Mouse (Mus musculus): ENCODE measurements around the gene Trnp1.

Gene Trnp1

DNA sequence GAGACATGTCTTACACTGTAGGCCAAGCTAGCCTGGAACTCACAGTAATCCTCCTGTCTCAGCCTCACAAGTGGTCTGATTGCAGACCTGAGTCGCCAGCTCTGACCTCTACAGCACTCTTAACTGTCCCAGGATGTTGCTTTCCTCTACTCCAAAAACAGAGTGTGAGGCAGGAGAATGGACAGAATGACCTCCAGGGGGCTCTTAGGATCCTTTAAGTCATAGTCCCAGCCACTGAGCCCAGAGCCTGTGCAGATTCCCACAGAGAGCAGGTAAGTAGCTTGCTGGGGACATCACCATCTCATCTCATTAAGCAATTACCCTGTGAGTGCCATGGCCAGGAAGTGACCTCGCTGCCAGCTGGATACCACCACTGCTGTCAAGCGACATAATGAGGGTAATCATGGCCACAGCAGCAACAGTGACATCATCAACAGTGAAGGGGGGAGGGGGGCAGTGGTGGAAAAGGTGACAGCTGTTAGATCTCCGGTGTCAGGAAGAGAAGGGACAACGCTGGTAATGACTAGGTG, 37.5 kb downstream of the Trnp1 start:
- DNase-seq (ENCODE audit: low read depth, low spot score), result no peak

DNA sequence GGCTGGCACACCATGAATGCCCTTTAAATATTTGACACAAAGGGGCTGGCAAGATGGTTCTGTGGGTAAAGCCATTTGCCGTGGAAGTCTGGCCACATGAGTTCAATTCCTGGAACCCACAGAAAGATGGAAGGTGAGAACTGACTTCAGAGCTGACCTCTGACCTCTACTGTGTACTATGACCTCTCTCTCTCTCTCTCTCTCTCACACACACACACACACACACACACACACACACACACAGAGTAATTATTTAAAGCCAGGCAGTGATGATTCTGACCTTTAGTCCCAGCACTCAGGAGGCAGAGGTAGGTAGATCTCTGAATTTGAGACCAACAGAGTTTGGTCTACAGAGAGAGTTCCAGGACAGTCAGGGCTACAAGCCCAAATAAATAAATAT, 38.3 kb downstream of the Trnp1 start:
- DNase-seq (ENCODE audit: low read depth, low spot score), result no peak

DNA sequence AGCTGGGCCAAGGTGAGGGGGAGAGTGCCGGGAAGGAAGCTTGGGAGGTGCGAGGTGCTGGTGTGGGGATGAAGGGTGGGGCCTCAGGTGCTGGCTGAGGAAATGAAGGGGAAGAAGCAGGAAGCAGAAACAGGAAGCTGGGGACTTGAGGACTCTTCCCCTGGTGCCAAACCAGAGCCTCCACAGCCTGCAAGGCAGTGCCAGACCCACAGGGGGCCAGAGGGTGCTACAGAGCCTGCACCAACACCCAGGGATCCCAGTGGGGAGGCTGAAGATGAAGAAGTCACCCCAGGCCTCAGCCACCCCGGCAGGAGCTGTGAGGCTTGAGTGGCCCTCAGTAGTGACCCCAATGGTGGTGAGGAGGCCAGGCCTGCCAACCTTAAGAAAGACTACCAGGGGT, 40.3 kb downstream of the Trnp1 start:
- no peak for DNase-seq (ENCODE audit: low read depth, low spot score)

DNA sequence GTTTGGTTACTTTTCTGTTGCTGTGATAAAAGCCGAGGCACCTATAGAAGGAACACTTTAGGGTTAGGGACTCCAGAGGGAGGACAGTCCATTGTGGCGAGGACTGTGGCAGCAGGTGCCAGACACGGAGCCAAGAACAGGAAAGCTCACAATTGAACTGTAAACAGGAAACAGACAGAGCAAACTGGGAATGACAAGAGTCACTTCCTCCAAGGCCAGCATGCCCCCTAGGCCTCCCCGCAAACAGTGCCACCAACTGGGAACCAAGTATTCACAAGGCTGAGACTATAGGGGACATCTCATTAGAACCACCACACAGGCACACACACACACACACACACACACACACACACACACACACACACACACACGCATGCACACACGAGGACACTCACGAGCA, 45.9 kb downstream of the Trnp1 start:
- DNase-seq (ENCODE audit: low read depth, low spot score), result no peak

DNA sequence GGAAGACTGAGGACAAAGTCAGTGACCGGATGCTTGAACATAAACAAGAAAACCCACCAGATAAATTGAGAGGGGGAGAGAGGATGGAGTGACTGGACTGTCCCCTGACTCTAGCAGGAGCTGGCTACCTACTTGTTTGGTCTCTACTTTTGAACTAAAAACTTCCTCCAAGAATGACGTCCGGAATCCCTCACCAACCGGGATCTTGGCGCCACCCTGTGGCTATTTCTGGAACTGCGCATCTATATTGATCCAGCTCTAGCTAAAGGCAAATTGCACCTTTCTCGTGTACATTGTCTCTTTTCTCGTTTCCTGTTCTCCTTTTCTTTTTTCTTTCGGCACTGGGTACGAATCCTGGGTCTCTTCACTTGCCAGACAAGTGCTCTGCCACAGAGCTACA, 46.8 kb downstream of the Trnp1 start:
- DNase-seq (ENCODE audit: low read depth, low spot score), result no peak

DNA sequence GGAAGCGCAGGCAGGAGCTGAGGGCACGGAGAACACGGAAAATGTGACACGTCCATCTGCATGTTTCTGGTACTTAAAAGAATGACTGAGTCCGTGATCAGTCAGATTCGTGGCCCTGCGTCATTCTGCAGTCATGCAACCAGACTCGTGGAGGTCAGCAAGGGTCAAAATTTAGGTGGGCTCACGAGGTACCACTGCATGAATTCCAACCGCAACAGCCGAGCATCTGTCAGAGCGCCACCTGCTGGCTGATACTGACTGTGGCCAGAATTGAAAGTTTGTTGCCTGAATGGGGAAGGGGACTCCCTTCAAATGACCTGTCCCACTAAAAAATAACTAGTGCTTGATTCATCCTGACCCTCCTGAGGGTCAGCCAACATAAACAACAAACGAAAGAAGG, 48.6 kb downstream of the Trnp1 start:
- no peak for DNase-seq (ENCODE audit: low read depth, low spot score)

DNA sequence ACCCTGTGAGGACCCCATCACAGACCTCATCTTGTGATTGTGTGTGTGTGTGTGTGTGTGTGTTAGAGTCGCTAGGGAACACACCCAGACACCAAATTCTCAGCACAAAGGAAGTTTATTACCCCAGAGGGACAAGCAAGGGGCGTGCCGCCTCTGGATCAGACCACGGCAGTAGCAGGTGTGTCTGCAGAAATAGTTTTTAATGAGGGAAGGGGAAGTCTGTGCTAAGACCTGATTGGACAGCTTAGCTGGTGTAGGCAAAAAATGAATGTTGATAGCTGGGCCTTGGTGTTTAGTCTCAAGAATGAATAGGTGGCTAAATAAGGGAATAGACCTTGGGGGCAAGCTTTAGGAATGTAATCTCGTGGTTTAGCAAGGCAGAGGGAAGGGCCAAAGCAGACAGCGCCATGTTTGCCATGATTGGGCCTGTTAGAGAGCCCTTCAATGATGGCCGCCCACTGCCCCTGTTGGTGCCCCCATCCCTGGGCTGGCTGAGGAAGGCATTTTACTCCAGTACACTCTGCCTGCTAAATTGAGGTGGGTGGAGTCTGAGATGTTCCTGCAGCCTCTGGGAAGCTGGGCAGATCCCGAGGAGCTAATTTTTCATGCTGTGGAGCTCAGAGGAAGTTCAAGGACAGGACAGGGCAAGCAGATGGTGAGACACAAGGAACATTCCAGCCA, 49.5 kb downstream of the Trnp1 start:
- no peak for DNase-seq (ENCODE audit: low read depth, low spot score)

DNA sequence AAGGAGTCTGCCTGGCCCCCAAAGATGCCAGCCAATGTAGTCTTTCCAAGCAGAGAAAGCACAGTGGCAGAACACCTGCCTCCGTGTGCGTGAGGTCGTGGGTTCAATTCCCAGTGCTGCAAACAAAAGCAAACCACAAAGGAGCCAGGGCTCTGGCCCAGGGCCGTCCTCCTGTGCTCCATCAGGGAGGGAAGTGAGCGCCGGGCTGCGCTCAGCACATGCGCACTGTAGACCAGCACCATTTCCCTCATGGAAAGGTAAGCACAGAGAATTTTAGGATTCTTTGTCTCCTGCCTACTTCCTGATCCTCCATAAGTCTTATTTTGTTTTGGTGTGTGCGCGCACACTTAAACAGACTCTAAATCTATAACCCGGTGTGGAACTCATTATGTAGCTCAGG, 50.4 kb downstream of the Trnp1 start:
- DNase-seq (ENCODE audit: low read depth, low spot score), result no peak

DNA sequence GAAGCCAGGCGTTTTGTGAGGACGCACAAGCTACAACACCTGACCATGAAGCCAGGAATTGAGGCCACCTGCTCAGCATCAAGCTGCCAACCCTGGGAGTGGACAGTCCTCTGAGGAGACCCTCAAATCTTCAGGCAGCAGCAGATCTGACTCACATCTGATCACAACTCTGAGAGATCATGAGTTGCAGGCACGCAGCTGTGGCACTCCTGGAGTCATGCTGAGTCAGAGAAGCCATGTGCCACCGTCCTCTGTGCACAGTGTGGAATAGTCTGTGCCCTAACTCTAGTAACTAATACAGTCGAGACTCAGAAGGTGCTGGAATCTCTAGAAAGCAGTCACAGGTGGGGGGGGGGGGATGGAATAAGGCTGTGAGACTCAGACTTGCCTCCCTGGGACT, 51.0 kb downstream of the Trnp1 start:
- DNase-seq (ENCODE audit: low read depth, low spot score), result no peak

DNA sequence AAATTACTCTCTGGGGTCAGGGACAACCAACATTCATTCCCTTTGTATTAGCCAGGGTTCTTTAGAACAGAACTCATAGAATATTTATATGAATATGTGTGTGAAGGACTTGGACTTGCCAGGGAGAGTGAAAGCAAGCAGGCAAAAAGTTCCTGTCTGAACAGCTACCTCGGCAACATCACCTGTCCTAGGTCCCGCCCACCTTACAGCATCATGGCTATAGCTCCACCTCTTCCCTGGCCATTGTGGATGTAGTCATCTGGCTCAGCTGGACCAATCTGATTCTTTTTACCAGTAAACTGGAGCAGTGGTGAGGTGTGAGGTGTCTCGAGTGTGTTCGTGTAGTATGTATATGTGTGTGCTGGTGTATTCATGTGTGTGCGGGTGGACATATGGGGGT, 52.6 kb downstream of the Trnp1 start:
- no peak for DNase-seq (ENCODE audit: low read depth, low spot score)

DNA sequence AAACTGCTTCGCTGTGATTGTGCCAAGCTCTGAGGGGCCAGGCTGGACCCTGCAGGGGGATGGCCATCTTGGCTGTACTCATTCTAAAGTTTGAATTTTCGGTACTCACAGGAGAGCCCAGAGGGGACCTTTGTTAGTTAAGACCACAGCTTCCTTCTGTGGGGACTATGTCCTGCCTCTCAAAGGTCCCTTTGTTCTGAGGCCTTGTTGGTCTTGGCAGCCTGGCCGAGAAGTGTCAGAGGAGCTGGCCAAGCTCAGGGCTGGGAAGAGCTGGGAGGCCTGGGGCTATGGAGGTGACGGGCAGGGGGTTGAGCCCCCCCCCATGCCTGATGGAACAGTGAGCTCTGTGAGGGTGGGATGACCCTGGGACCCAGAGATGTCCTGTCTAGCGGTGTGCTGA, 55.3 kb downstream of the Trnp1 start:
- DNase-seq (ENCODE audit: low read depth, low spot score), result no peak

DNA sequence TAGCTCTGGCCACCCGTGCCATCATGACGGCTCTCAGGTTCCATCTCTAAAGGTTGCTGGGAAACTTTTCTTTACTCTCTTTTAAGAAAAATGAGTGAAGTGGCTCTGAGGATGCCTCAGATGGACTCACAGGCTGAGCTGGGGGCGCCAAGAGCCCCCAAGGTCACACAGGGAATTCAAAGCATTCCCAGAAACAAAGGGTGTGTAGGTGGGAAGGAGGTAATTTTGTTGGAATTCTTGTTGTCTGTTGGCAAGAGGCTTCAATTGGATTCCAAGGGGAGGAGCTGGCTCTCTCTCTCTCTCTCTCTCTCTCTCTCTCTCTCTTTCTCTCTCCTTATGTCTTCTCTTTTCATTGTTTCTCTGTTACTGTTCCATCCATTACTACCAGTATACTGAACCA, 56.2 kb downstream of the Trnp1 start:
- no peak for DNase-seq (ENCODE audit: low read depth, low spot score)

Data from WW6 (cell line).